Mouse (Mus musculus) stomach, postnatal 0 days (tissue): ENCODE measurements at regions not wholly inside any gene's neighbourhood (a gene's known extent, or its start where the extent isn't known, plus 50 kb on each side); places are given as distances from the start of the nearest gene placed in this dataset.

Experiments used
- ATAC-seq: fragments of 200-750 bp; cut with Nextera tagmentation; 2 replicates; pipeline ENCODE4 v1.8.0; 2017; ENCODE audit not compliant: low FRiP score, low TSS enrichment
- DNase-seq: peaks from one replicate; pipeline ENCODE4 v3.0.0-alpha.2; 2016; ENCODE audit warnings: low spot score
- H3K27ac ChIP-seq: fragments of 300-500 bp; sonication (generic); replicated peaks from 2 replicates; pipeline ENCODE4 v1.5.1; 2014; ENCODE audit warnings: mild to moderate bottlenecking, control low read depth
- H3K27me3 ChIP-seq: fragments of 300-500 bp; sonication (generic); 2 replicates; pipeline ENCODE4 v1.6.1; 2014; ENCODE audit warnings: low read length; ENCODE audit not compliant: control insufficient read depth, insufficient read depth
- H3K36me3 ChIP-seq: fragments of 300-500 bp; sonication (generic); 2 replicates; pipeline ENCODE4 v1.6.1; 2014; ENCODE audit warnings: low read length, mixed read lengths; ENCODE audit not compliant: control insufficient read depth, insufficient read depth
- H3K4me1 ChIP-seq: fragments of 300-500 bp; sonication (generic); replicated peaks from 2 replicates; pipeline ENCODE4 v1.6.1; 2014; ENCODE audit warnings: antibody characterized with exemption; ENCODE audit not compliant: control insufficient read depth, insufficient read depth
- H3K4me2 ChIP-seq: fragments of 300-500 bp; sonication (generic); replicated peaks from 2 replicates; pipeline ENCODE4 v1.6.1; 2014; ENCODE audit warnings: low read depth, mild to moderate bottlenecking, control low read depth, moderate library complexity
- H3K4me3 ChIP-seq: fragments of 300-500 bp; sonication (generic); 2 replicates; pipeline ENCODE4 v1.5.1; 2014; ENCODE audit warnings: low read depth, low read length, control low read depth
- H3K9ac ChIP-seq: fragments of 300-500 bp; sonication (generic); 2 replicates; pipeline ENCODE4 v1.6.1; 2014; ENCODE audit warnings: mild to moderate bottlenecking, low read length, control low read depth, mixed read lengths
- H3K9me3 ChIP-seq: fragments of 300-500 bp; sonication (generic); 2 replicates; pipeline ENCODE4 v1.6.1; 2016; ENCODE audit warnings: low read length; ENCODE audit not compliant: control insufficient read depth
- CTCF ChIP-seq: IDR thresholded peaks from 2 replicates; pipeline ENCODE4 v1.5.1; 2016; ENCODE audit warnings: antibody characterized with exemption, low read depth, mild to moderate bottlenecking, moderate library complexity
- EP300 ChIP-seq: optimal IDR thresholded peaks from 2 replicates; pipeline ENCODE3; 2016; ENCODE audit warnings: antibody characterized with exemption
- WGBS: fragments of 180-500 bp; shearing (Covaris S2); extraction: QIAGEN DNeasy Blood & Tissue Kit; methylation state at CpG from one replicate; pipeline ENCODE4 v1.1.7; 2014; 5-methylcytosine and 5-hydroxymethylcytosine counted together

DNA sequence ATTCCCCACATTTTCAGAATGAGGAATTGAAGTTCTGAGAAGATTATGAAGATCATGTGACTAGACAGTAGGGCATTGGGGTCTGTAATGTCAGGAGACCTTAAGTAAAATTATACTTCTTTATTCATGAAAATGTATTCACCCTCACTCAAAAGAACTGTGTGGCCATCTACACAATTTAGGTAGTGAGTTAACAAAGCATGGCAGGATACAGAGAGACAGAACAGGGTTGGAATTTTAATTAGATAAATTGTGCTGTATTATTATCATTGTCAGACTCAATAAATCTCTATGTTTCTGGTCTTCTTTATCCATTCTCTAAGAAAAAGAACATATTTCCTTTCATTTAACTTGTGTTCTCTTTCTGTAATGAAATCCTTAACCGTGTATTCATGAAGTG, 363.5 kb upstream of the Fam98a start:
- Histone ChIP-seq H3K27ac (no peak overlapping the region), H3K4me1 (no peaks in the 10 kb centered on the region), H3K9ac (no peak overlapping the region), H3K9me3 (no peaks in the 10 kb centered on the region), H3K36me3 (no peaks in the 10 kb centered on the region), H3K4me2 (no peak overlapping the region), H3K4me3 (no peak overlapping the region), H3K27me3 (no peaks in the 10 kb centered on the region)
- 88% methylated on average over 1 of the region's 1 CpGs for WGBS
- ATAC-seq (no peak), DNase-seq (no peak)
- TF ChIP-seq EP300 (no peak), CTCF (no peak)

DNA sequence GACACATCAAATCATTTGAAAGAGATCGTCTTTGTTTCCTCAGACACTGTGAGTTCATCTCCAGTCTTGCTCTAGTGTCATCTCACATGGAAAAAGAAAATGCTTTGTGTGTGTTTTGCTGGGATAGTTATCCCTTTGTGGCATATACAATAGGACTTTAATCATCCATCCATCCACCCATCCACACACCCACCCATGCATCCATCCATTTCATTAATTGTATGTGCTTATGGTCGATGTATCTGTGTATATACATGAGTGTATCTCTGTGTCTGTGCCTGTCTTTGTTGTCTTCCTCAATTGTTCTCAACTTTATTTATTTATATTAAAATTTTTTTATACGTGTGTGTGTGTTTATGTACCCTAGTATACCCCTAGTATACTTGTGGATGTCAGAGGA, 355.3 kb upstream of the Fam98a start:
- Histone ChIP-seq H3K9ac (no peak overlapping the region), H3K27ac (no peak overlapping the region), H3K4me3 (no peak overlapping the region), H3K27me3 (no peaks in the 10 kb centered on the region), H3K36me3 (no peaks in the 10 kb centered on the region), H3K4me2 (no peak overlapping the region), H3K9me3 (no peaks in the 10 kb centered on the region), H3K4me1 (no peaks in the 10 kb centered on the region)
- no peak for DNase-seq
- ATAC-seq: no peak
- 75% methylated on average over 3 of the region's 3 CpGs for WGBS
- no peak for TF ChIP-seq CTCF
- TF ChIP-seq EP300: no peak

DNA sequence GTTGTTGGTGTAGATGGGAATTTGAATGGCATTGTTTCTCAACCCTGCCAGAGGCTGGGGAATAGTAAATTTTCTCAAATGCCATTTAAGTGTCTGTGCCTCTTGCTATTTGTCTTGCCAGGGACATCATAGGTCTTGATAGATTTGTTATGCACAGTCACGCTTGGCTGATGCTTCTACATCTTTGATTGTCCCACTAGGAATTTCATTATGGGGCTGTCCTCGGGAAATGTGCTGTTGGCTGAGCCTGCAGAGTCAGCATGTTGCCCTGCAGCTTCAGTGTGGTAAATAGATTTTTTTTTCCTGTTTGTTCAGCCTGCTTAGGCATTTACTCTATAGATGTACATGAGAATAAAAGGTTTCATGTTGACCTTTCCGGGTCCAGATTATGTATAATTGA, 354.9 kb upstream of the Fam98a start:
- no peak for DNase-seq
- WGBS: 62% methylated on average over 3 of the region's 3 CpGs

DNA sequence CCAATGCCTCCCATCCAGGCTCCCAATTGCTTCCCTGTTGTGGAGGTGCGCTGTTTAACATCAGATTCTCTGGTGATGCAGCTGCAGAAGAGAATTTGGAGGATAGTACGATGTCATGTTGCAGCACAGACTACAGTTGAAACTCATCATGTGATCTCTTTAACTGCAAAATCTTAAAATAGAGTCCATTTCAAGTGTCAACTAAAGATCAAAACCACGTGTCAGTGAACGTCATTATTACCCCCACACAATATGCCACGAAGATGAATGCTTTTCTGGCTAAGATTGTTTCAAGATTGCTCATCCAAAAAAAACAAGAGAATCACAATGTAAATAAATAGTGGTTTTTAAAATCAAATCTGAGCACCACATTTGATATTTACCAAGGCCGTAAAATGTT, 343.7 kb upstream of the Fam98a start:
- 76% methylated on average over 6 of the region's 6 CpGs for WGBS
- H3K4me2 ChIP-seq: no peak overlapping the region
- H3K4me1 ChIP-seq: no peaks in the 10 kb centered on the region

More for the DNA sequence above, 354.9 kb upstream of the Fam98a start:
- no peak overlapping the region for H3K4me2 ChIP-seq
- no peak for TF ChIP-seq EP300
- no peaks in the 10 kb centered on the region for H3K27me3 ChIP-seq
- no peak overlapping the region for H3K9ac ChIP-seq
- H3K9me3 ChIP-seq: no peaks in the 10 kb centered on the region
- no peaks in the 10 kb centered on the region for H3K36me3 ChIP-seq
- H3K4me1 ChIP-seq: no peaks in the 10 kb centered on the region
- ATAC-seq: no peak
- no peak overlapping the region for H3K27ac ChIP-seq
- H3K4me3 ChIP-seq: no peak overlapping the region

DNA sequence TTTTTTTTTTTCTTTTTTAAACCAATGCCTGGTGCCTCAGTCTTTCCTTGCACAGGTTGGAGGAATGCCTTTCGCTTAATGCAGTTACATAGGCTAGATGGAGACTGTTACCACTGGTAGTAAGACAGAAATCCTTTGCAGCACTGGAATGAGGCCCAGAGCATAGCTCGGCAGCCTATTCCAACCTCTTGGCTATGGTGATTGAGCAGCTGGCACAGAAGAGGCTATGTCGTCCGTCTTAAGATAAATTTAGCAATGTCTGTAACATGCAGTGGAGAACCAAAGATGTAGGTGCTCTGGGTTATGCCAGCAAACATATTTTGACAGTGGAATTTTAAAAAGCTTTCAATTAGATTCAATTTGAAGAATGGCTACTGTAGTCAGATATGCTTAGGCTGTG, 343.2 kb upstream of the Fam98a start:
- Histone ChIP-seq H3K9ac (no peak overlapping the region), H3K27ac (no peak overlapping the region), H3K4me2 (no peak overlapping the region), H3K9me3 (no peaks in the 10 kb centered on the region), H3K4me1 (no peaks in the 10 kb centered on the region), H3K36me3 (no peaks in the 10 kb centered on the region), H3K4me3 (no peak overlapping the region), H3K27me3 (no peaks in the 10 kb centered on the region)
- 58% methylated on average over 4 of the region's 4 CpGs for WGBS
- ATAC-seq (no peak), DNase-seq (no peak)
- TF ChIP-seq EP300 (no peak), CTCF (no peak)

More for the DNA sequence above, 343.7 kb upstream of the Fam98a start:
- ATAC-seq: no peak
- Histone ChIP-seq H3K4me3 (no peak overlapping the region), H3K27me3 (no peaks in the 10 kb centered on the region), H3K27ac (no peak overlapping the region), H3K36me3 (no peaks in the 10 kb centered on the region), H3K9ac (no peak overlapping the region), H3K9me3 (no peaks in the 10 kb centered on the region)
- no peak for DNase-seq
- TF ChIP-seq EP300 (no peak), CTCF (no peak)

DNA sequence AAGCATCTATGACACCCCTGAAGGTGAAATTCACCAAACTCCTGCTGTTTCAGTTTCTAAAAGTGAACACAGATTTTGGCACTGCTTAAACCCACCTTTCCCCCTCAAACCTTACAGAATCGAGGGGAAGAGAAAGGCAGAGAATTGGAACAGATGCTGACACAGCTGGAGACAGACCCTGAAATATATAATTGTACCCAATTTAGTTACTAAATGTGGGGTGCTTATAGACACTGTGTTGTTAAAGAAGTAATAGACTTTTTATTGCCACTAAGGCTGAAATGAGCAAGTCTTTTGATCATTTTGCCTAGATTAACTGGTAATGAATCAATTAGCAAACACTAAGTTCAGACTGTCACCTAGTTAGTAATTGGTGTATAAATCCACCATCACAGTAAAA, 341.8 kb upstream of the Fam98a start:
- DNase-seq (no peak), ATAC-seq (no peak)
- Histone ChIP-seq H3K4me3 (no peak overlapping the region), H3K4me2 (no peak overlapping the region), H3K36me3 (no peaks in the 10 kb centered on the region), H3K9me3 (no peaks in the 10 kb centered on the region), H3K9ac (no peak overlapping the region), H3K4me1 (no peaks in the 10 kb centered on the region), H3K27ac (no peak overlapping the region), H3K27me3 (no peaks in the 10 kb centered on the region)
- 50% methylated on average over 1 of the region's 1 CpGs for WGBS
- TF ChIP-seq EP300 (no peak), CTCF (no peak)

DNA sequence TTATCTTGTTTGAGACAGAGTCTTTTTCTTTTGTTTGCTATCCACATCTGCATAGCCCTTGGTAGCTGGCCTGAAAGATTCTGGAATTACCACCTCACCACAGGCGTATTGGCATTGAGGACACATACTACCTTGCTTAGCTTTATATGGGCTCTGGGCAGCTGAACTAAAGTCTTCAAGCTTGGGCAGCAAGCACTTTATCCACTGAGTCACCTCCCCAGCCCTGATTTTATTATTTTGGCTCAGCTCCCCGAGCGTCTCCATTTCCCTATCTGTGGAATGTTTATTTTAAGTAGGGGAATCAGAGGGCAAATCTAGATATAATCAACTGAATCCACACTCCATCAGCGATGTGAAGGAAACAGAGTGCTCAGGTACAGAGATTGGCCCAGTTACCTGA, 340.4 kb upstream of the Fam98a start:
- H3K36me3 ChIP-seq: no peaks in the 10 kb centered on the region
- H3K27ac ChIP-seq: no peak overlapping the region
- no peak overlapping the region for H3K4me2 ChIP-seq
- no peaks in the 10 kb centered on the region for H3K27me3 ChIP-seq
- no peak overlapping the region for H3K4me3 ChIP-seq
- no peak overlapping the region for H3K9ac ChIP-seq
- TF ChIP-seq CTCF: no peak
- TF ChIP-seq EP300: no peak
- no peak for DNase-seq
- 44% methylated on average over 4 of the region's 4 CpGs for WGBS
- no peak for ATAC-seq
- H3K9me3 ChIP-seq: no peaks in the 10 kb centered on the region
- H3K4me1 ChIP-seq: no peaks in the 10 kb centered on the region
